ENCODE assay signal across 15 mouse cellular contexts in genomic region chr19:3440667-3441066, GRCm38 (mm10). TPM values are rescaled to one million over a fixed set of nuclear protein-coding genes. Genes with fewer than 3 reads are reported as not detected.
A peak's percentile ranks its signal among the peaks of the same experiment; 100 is the strongest.
DNase-seq lines count a peak whose midpoint lies in the region; ATAC-seq lines count a peak whose summit lies in the region.
"Had no signal": no experiment of that assay in that cellular context is flagged by ENCODE, and none has a peak within 500 bp of the region (broad histone marks: within the 10 kb centered on the region; RNA-seq: fewer than 3 reads in every experiment).

No protein-coding gene starts in this region.

- DNase-seq in embryonic facial prominence, embryonic 11.5 days (ENCODE audit: low spot score), result no peak
- DNase-seq in kidney, adult 18-20 months, result no peak
- no peak for DNase-seq in gastrocnemius, postnatal 14 days
- DNase-seq: cerebellum, postnatal 25 days; gastrocnemius, postnatal 36 days; lung, postnatal 36 days; right cerebral cortex, postnatal 4 days had no signal

- no peaks in the 10 kb centered on the region for H3K27me3 ChIP-seq in midbrain, embryonic 13.5 days
- H3K27me3 ChIP-seq in midbrain, embryonic 16.5 days (ENCODE audit: control insufficient read depth, insufficient read depth, low read depth, low read length), result no peaks in the 10 kb centered on the region
- H3K27me3 ChIP-seq in embryonic facial prominence, embryonic 11.5 days (ENCODE audit: control insufficient read depth, insufficient read depth, low read length), result no peaks in the 10 kb centered on the region
- no peaks in the 10 kb centered on the region for H3K27me3 ChIP-seq in embryonic facial prominence, embryonic 15.5 days
- H3K27me3 ChIP-seq in hindbrain, embryonic 15.5 days, result no peaks in the 10 kb centered on the region; the same call in 1 of the 2 replicates
- H3K27me3 ChIP-seq: liver, embryonic 15.5 days had no signal

- no peak overlapping the region for H3K9ac ChIP-seq in midbrain, embryonic 13.5 days (replicated peaks)
- no peak overlapping the region for H3K9ac ChIP-seq in midbrain, embryonic 16.5 days (ENCODE audit: low read depth, low read length)
- no peak overlapping the region for H3K9ac ChIP-seq in embryonic facial prominence, embryonic 11.5 days (replicated peaks; ENCODE audit: low read length)
- no peak overlapping the region for H3K9ac ChIP-seq in embryonic facial prominence, embryonic 15.5 days
- H3K9ac ChIP-seq in hindbrain, embryonic 15.5 days, result no peak overlapping the region
- H3K9ac ChIP-seq: heart, embryonic 12.5 days; kidney, embryonic 15.5 days; liver, embryonic 15.5 days had no signal

- no peaks in the 10 kb centered on the region for H3K36me3 ChIP-seq in midbrain, embryonic 13.5 days
- no peaks in the 10 kb centered on the region for H3K36me3 ChIP-seq in midbrain, embryonic 16.5 days (ENCODE audit: control insufficient read depth, insufficient read depth, low read length)
- no peaks in the 10 kb centered on the region for H3K36me3 ChIP-seq in embryonic facial prominence, embryonic 11.5 days (replicated peaks; ENCODE audit: control insufficient read depth, insufficient read depth, low read depth, low read length)
- H3K36me3 ChIP-seq in embryonic facial prominence, embryonic 15.5 days, result no peaks in the 10 kb centered on the region
- H3K36me3 ChIP-seq in hindbrain, embryonic 15.5 days, result no peaks in the 10 kb centered on the region
- H3K36me3 ChIP-seq: heart, embryonic 12.5 days; kidney, embryonic 15.5 days; liver, embryonic 15.5 days had no signal

- no peak overlapping the region for H3K4me2 ChIP-seq in midbrain, embryonic 13.5 days (replicated peaks)
- H3K4me2 ChIP-seq in midbrain, embryonic 16.5 days (ENCODE audit: low read length), result no peak overlapping the region
- H3K4me2 ChIP-seq in embryonic facial prominence, embryonic 11.5 days (ENCODE audit: low read depth, low read length), result no peak overlapping the region
- H3K4me2 ChIP-seq in embryonic facial prominence, embryonic 15.5 days (replicated peaks), result no peak overlapping the region
- H3K4me2 ChIP-seq in hindbrain, embryonic 15.5 days, result peak overlapping the region; percentile 22
- H3K4me2 ChIP-seq: heart, embryonic 12.5 days; kidney, embryonic 15.5 days; liver, embryonic 15.5 days; midbrain, embryonic 11.5 days had no signal

- 0 out of 2 replicates have a peak overlapping the region, but pooled peaks have one; percentile 39 for H3K27ac ChIP-seq in midbrain, embryonic 13.5 days
- H3K27ac ChIP-seq in midbrain, embryonic 16.5 days (ENCODE audit: low read length), result no peak overlapping the region
- H3K27ac ChIP-seq in embryonic facial prominence, embryonic 11.5 days (replicated peaks; ENCODE audit: low read depth, low read length), result no peak overlapping the region
- H3K27ac ChIP-seq in embryonic facial prominence, embryonic 15.5 days (replicated peaks), result no peak overlapping the region
- H3K27ac ChIP-seq in hindbrain, embryonic 15.5 days (replicated peaks), result 0 out of 2 replicates have a peak overlapping the region, but pooled peaks have one; percentile 17
- H3K27ac ChIP-seq: kidney, embryonic 15.5 days; liver, embryonic 15.5 days had no signal

- no peak for ATAC-seq in midbrain, embryonic 13.5 days
- no peak for ATAC-seq in midbrain, embryonic 16.5 days
- ATAC-seq in embryonic facial prominence, embryonic 11.5 days (replicated peaks; ENCODE audit: insufficient number of reproducible peaks, low FRiP score, low TSS enrichment, low read depth), result 0 out of 2 replicates have a peak, but pooled peaks have one; percentile 36
- ATAC-seq in embryonic facial prominence, embryonic 15.5 days (ENCODE audit: insufficient number of reproducible peaks, low FRiP score, low TSS enrichment, low read depth), result peak; percentile 55; the same call in 1 of the 2 replicates
- peak; percentile 32; the same call in 1 of the 2 replicates for ATAC-seq in hindbrain, embryonic 15.5 days (ENCODE audit: low FRiP score, low read depth)

- H3K9me3 ChIP-seq in midbrain, embryonic 13.5 days, result no peaks in the 10 kb centered on the region
- no peaks in the 10 kb centered on the region for H3K9me3 ChIP-seq in midbrain, embryonic 16.5 days (replicated peaks; ENCODE audit: control insufficient read depth, low read length, poor library complexity, severe bottlenecking)
- no peaks in the 10 kb centered on the region for H3K9me3 ChIP-seq in embryonic facial prominence, embryonic 11.5 days (replicated peaks; ENCODE audit: control insufficient read depth, low read length)
- no peaks in the 10 kb centered on the region for H3K9me3 ChIP-seq in embryonic facial prominence, embryonic 15.5 days (replicated peaks)
- no peaks in the 10 kb centered on the region for H3K9me3 ChIP-seq in hindbrain, embryonic 15.5 days
- H3K9me3 ChIP-seq: heart, embryonic 12.5 days; kidney, embryonic 15.5 days; liver, embryonic 15.5 days had no signal

- WGBS in midbrain, embryonic 13.5 days, result 72% methylated on average over 5 of the region's 5 CpGs
- WGBS in midbrain, embryonic 16.5 days, result 63% methylated on average over 5 of the region's 5 CpGs
- WGBS in embryonic facial prominence, embryonic 11.5 days, result 43% methylated on average over 5 of the region's 5 CpGs
- WGBS in embryonic facial prominence, embryonic 15.5 days, result 24% methylated on average over 5 of the region's 5 CpGs
- 53% methylated on average over 5 of the region's 5 CpGs for WGBS in hindbrain, embryonic 15.5 days

- intact Hi-C loops in gastrocnemius, postnatal 14 days (cut with DNase I; ENCODE audit: low total_unique reads), result no loop called here

- H3K4me3 ChIP-seq in midbrain, embryonic 13.5 days (replicated peaks), result no peak overlapping the region
- no peak overlapping the region for H3K4me3 ChIP-seq in midbrain, embryonic 16.5 days (ENCODE audit: low read depth, low read length)
- no peak overlapping the region for H3K4me3 ChIP-seq in embryonic facial prominence, embryonic 11.5 days (ENCODE audit: low read depth, low read length)
- no peak overlapping the region for H3K4me3 ChIP-seq in embryonic facial prominence, embryonic 15.5 days (replicated peaks)
- no peak overlapping the region for H3K4me3 ChIP-seq in hindbrain, embryonic 15.5 days
- H3K4me3 ChIP-seq: heart, embryonic 12.5 days; kidney, embryonic 15.5 days; liver, embryonic 15.5 days had no signal

- no peaks in the 10 kb centered on the region for H3K4me1 ChIP-seq in midbrain, embryonic 13.5 days (replicated peaks)
- H3K4me1 ChIP-seq in midbrain, embryonic 16.5 days (ENCODE audit: control insufficient read depth, insufficient read depth, low read length), result no peaks in the 10 kb centered on the region
- no peaks in the 10 kb centered on the region for H3K4me1 ChIP-seq in embryonic facial prominence, embryonic 11.5 days (ENCODE audit: control insufficient read depth, insufficient read depth, low read length)
- 0 out of 2 replicates have a peak, but pooled peaks cover 2% of the 10 kb centered on the region for H3K4me1 ChIP-seq in embryonic facial prominence, embryonic 15.5 days
- peaks cover 3% of the 10 kb centered on the region; the same call in 1 of the 2 replicates for H3K4me1 ChIP-seq in hindbrain, embryonic 15.5 days (replicated peaks)
- H3K4me1 ChIP-seq: heart, embryonic 12.5 days; kidney, embryonic 15.5 days; liver, embryonic 15.5 days had no signal

RNA-seq across cellular contexts. Expression of gene Gal, which starts 26.3 kb away (rescaled TPM):
- polyA plus RNA-seq in midbrain, embryonic 13.5 days (2015; fragmentation: Nextera tagmentation; extraction: Ambion mirVana), result 4.0 and 4.7 TPM in 2 replicates
- 15.6 and 16.6 TPM in 2 replicates for polyA plus RNA-seq in midbrain, embryonic 16.5 days (2015; fragmentation: Nextera tagmentation; extraction: Ambion mirVana)
- 2.6 and 2.9 TPM in 2 replicates for polyA plus RNA-seq in embryonic facial prominence, embryonic 11.5 days (2014; fragmentation: Nextera tagmentation; extraction: Ambion mirVana)
- polyA plus RNA-seq in embryonic facial prominence, embryonic 15.5 days (2015; fragmentation: Nextera tagmentation; extraction: Ambion mirVana), result 1.8 and 3.8 TPM in 2 replicates
- polyA plus RNA-seq in hindbrain, embryonic 15.5 days (2015; fragmentation: Nextera tagmentation; extraction: Ambion mirVana), result 23.8 and 24.1 TPM in 2 replicates
- under 1 TPM in 1 of 2 experiments, not detected in 1; 0.33 TPM for total RNA-seq in gastrocnemius, postnatal 14 days (2021)

RNA-seq across cellular contexts. Expression of gene Tesmin, which starts 52.0 kb away (rescaled TPM):
- polyA plus RNA-seq in midbrain, embryonic 13.5 days (2015; fragmentation: Nextera tagmentation; extraction: Ambion mirVana), result 0.35 and 0.37 TPM in 2 replicates
- polyA plus RNA-seq in midbrain, embryonic 16.5 days (2015; fragmentation: Nextera tagmentation; extraction: Ambion mirVana), result 0.81 and 0.84 TPM in 2 replicates
- polyA plus RNA-seq in embryonic facial prominence, embryonic 11.5 days (2014; fragmentation: Nextera tagmentation; extraction: Ambion mirVana), result 0.20 TPM in 1 of 2 replicates, not detected in the other
- 0.47 and 0.65 TPM in 2 replicates for polyA plus RNA-seq in embryonic facial prominence, embryonic 15.5 days (2015; fragmentation: Nextera tagmentation; extraction: Ambion mirVana)
- 0.43 and 0.66 TPM in 2 replicates for polyA plus RNA-seq in hindbrain, embryonic 15.5 days (2015; fragmentation: Nextera tagmentation; extraction: Ambion mirVana)
- total RNA-seq in gastrocnemius, postnatal 14 days (2021), result under 1 TPM; 0.20 to 0.43 TPM

Comparison
In these comparisons a context has a peak if more than half of its experiments do, and no peak if none do; other contexts are left out.
1. H3K27ac ChIP-seq: peak in midbrain, embryonic 13.5 days (single experiment) and hindbrain, embryonic 15.5 days (single experiment); none in midbrain, embryonic 16.5 days (single experiment), embryonic facial prominence, embryonic 11.5 days (single experiment) and embryonic facial prominence, embryonic 15.5 days (single experiment).
2. ATAC-seq: peak in embryonic facial prominence, embryonic 11.5 days (single experiment), embryonic facial prominence, embryonic 15.5 days (single experiment) and hindbrain, embryonic 15.5 days (single experiment); none in midbrain, embryonic 13.5 days (single experiment) and midbrain, embryonic 16.5 days (single experiment).